ENCODE assay signal across 15 mouse cellular contexts in genomic region chr4:117630053-117630670, GRCm38 (mm10). TPM values are rescaled to one million over a fixed set of nuclear protein-coding genes. Genes with fewer than 3 reads are reported as not detected.
DNase-seq lines count a peak whose midpoint lies in the region; ATAC-seq and TF ChIP-seq lines count a peak whose summit lies in the region.
"Had no signal": no experiment of that assay in that cellular context is flagged by ENCODE, and none has a peak within 500 bp of the region (broad histone marks: within the 10 kb centered on the region; RNA-seq: fewer than 3 reads in every experiment).

No protein-coding gene starts in this region.

- TF ChIP-seq CTCF in midbrain, postnatal 0 days (IDR thresholded peaks at IDR 0.05): no peak
- no peak for TF ChIP-seq CTCF in small intestine, adult 2 months (IDR thresholded peaks at IDR 0.05; ENCODE audit: extremely low read depth, insufficient read length, insufficient replicate concordance, low read depth, low read length)

- TF ChIP-seq POLR2A in small intestine, adult 2 months (IDR thresholded peaks at IDR 0.05; ENCODE audit: low read depth, low read length): no peak

- peaks cover 5% of the 10 kb centered on the region; the same call in 1 of the 2 replicates for H3K36me3 ChIP-seq in embryonic facial prominence, embryonic 12.5 days
- H3K36me3 ChIP-seq in embryonic facial prominence, embryonic 10.5 days (replicated peaks): peaks cover 70% of the 10 kb centered on the region
- peaks cover 4% of the 10 kb centered on the region for H3K36me3 ChIP-seq in midbrain, embryonic 12.5 days
- no peaks in the 10 kb centered on the region; the same call in 1 of the 2 replicates for H3K36me3 ChIP-seq in midbrain, postnatal 0 days (ENCODE audit: insufficient read depth, low read length)
- no peaks in the 10 kb centered on the region; the same call in none of the 2 replicates for H3K36me3 ChIP-seq in limb, embryonic 11.5 days (ENCODE audit: control insufficient read depth, insufficient read depth, low read length)
- H3K36me3 ChIP-seq in small intestine, adult 2 months (ENCODE audit: control insufficient read depth, insufficient read depth, low read length): no peaks in the 10 kb centered on the region

- WGBS in embryonic facial prominence, embryonic 12.5 days: 80% methylated on average over 6 of the region's 6 CpGs
- WGBS in embryonic facial prominence, embryonic 10.5 days: 77% methylated on average over 6 of the region's 6 CpGs
- WGBS in midbrain, embryonic 12.5 days: 83% methylated on average over 6 of the region's 6 CpGs
- WGBS in midbrain, postnatal 0 days: 74% methylated on average over 6 of the region's 6 CpGs
- 27% methylated on average over 6 of the region's 6 CpGs for WGBS in limb, embryonic 11.5 days
- WGBS in small intestine, adult 2 months: 40% methylated on average over 6 of the region's 6 CpGs

- no peak overlapping the region for H3K9ac ChIP-seq in embryonic facial prominence, embryonic 12.5 days
- H3K9ac ChIP-seq in midbrain, embryonic 12.5 days (replicated peaks): no peak overlapping the region
- no peak overlapping the region for H3K9ac ChIP-seq in midbrain, postnatal 0 days (replicated peaks; ENCODE audit: low read length, poor library complexity, severe bottlenecking)
- H3K9ac ChIP-seq in limb, embryonic 11.5 days (ENCODE audit: low read length): no peak overlapping the region
- H3K9ac ChIP-seq: lung, embryonic 14.5 days; stomach, embryonic 15.5 days had no signal

- no peak overlapping the region for H3K4me3 ChIP-seq in embryonic facial prominence, embryonic 12.5 days
- no peak overlapping the region for H3K4me3 ChIP-seq in embryonic facial prominence, embryonic 10.5 days
- H3K4me3 ChIP-seq in midbrain, embryonic 12.5 days: no peak overlapping the region
- H3K4me3 ChIP-seq in midbrain, postnatal 0 days (ENCODE audit: low read depth, low read length): no peak overlapping the region
- no peak overlapping the region for H3K4me3 ChIP-seq in limb, embryonic 11.5 days (ENCODE audit: low read depth, low read length)
- H3K4me3 ChIP-seq in small intestine, adult 2 months (ENCODE audit: low read depth, low read length): no peak overlapping the region
- H3K4me3 ChIP-seq: stomach, embryonic 15.5 days had no signal

- H3K27ac ChIP-seq in embryonic facial prominence, embryonic 12.5 days: no peak overlapping the region
- H3K27ac ChIP-seq in embryonic facial prominence, embryonic 10.5 days (replicated peaks): no peak overlapping the region
- peak overlapping the region; percentile 46; the same call in 1 of the 2 replicates for H3K27ac ChIP-seq in midbrain, embryonic 12.5 days (replicated peaks)
- H3K27ac ChIP-seq in midbrain, postnatal 0 days (ENCODE audit: low read depth, low read length): no peak overlapping the region
- H3K27ac ChIP-seq in limb, embryonic 11.5 days (replicated peaks; ENCODE audit: low read depth, low read length): peak overlapping the region; percentile 45
- H3K27ac ChIP-seq in small intestine, adult 2 months (ENCODE audit: insufficient read depth, low read depth, low read length): peak overlapping the region; percentile 90
- H3K27ac ChIP-seq: stomach, embryonic 15.5 days had no signal

- no peaks in the 10 kb centered on the region for H3K4me1 ChIP-seq in embryonic facial prominence, embryonic 12.5 days
- H3K4me1 ChIP-seq in embryonic facial prominence, embryonic 10.5 days: peaks cover 4% of the 10 kb centered on the region; the same call in 1 of the 2 replicates
- H3K4me1 ChIP-seq in midbrain, embryonic 12.5 days: 0 out of 2 replicates have a peak, but pooled peaks cover 3% of the 10 kb centered on the region
- H3K4me1 ChIP-seq in midbrain, postnatal 0 days (ENCODE audit: insufficient read depth, low read length): no peaks in the 10 kb centered on the region
- H3K4me1 ChIP-seq in limb, embryonic 11.5 days (ENCODE audit: control insufficient read depth, insufficient read depth, low read length): peaks cover 21% of the 10 kb centered on the region
- peaks cover 33% of the 10 kb centered on the region for H3K4me1 ChIP-seq in small intestine, adult 2 months (ENCODE audit: control insufficient read depth, insufficient read depth, insufficient read length, low read length)

- 0 out of 2 replicates have a peak, but pooled peaks have one; percentile 15 for ATAC-seq in embryonic facial prominence, embryonic 12.5 days (ENCODE audit: insufficient number of reproducible peaks, insufficient read depth, low FRiP score, low TSS enrichment)
- ATAC-seq in midbrain, embryonic 12.5 days (ENCODE audit: low FRiP score, low read depth): no peak
- no peak for ATAC-seq in midbrain, postnatal 0 days (ENCODE audit: low FRiP score)
- peak; percentile 65; the same call in 1 of the 2 replicates for ATAC-seq in limb, embryonic 11.5 days (ENCODE audit: insufficient number of reproducible peaks, low FRiP score, low TSS enrichment, low read depth)
- ATAC-seq: Patski had no signal

- H3K9me3 ChIP-seq in embryonic facial prominence, embryonic 12.5 days: no peaks in the 10 kb centered on the region
- H3K9me3 ChIP-seq in embryonic facial prominence, embryonic 10.5 days: peaks cover 3% of the 10 kb centered on the region; the same call in 1 of the 2 replicates
- H3K9me3 ChIP-seq in midbrain, embryonic 12.5 days: 0 out of 2 replicates have a peak, but pooled peaks cover 4% of the 10 kb centered on the region
- no peaks in the 10 kb centered on the region for H3K9me3 ChIP-seq in midbrain, postnatal 0 days (ENCODE audit: low read length)
- no peaks in the 10 kb centered on the region for H3K9me3 ChIP-seq in limb, embryonic 11.5 days (ENCODE audit: control insufficient read depth, low read length)
- H3K9me3 ChIP-seq: stomach, embryonic 15.5 days had no signal

- H3K27me3 ChIP-seq in embryonic facial prominence, embryonic 12.5 days: no peaks in the 10 kb centered on the region
- H3K27me3 ChIP-seq in embryonic facial prominence, embryonic 10.5 days (replicated peaks; ENCODE audit: low read depth, poor library complexity, severe bottlenecking): no peaks in the 10 kb centered on the region
- H3K27me3 ChIP-seq in midbrain, embryonic 12.5 days: no peaks in the 10 kb centered on the region
- H3K27me3 ChIP-seq in midbrain, postnatal 0 days (ENCODE audit: insufficient read depth, low read length): no peaks in the 10 kb centered on the region
- H3K27me3 ChIP-seq in limb, embryonic 11.5 days (ENCODE audit: control insufficient read depth, insufficient read depth, low read length): no peaks in the 10 kb centered on the region
- H3K27me3 ChIP-seq in small intestine, adult 2 months (ENCODE audit: control insufficient read depth, insufficient read depth, low read length): no peaks in the 10 kb centered on the region
- H3K27me3 ChIP-seq: Patski; stomach, embryonic 15.5 days had no signal

- DNase-seq in embryonic facial prominence, embryonic 10.5 days (ENCODE audit: low spot score): no peak
- DNase-seq in midbrain, postnatal 0 days (ENCODE audit: low spot score): no peak
- DNase-seq in limb, embryonic 11.5 days (ENCODE audit: low spot score): peak; percentile 55
- no peak for DNase-seq in cerebellum, adult 9-11 months
- no peak for DNase-seq in yolk sac, embryonic 10.5 days (ENCODE audit: low spot score)
- DNase-seq: cerebellum, adult 8-10 months; heart, adult 18-20 months; kidney, postnatal 25 days; lung, embryonic 14.5 days; retina, postnatal 1 day had no signal

- H3K4me2 ChIP-seq in embryonic facial prominence, embryonic 12.5 days (replicated peaks): no peak overlapping the region
- H3K4me2 ChIP-seq in midbrain, embryonic 12.5 days (replicated peaks): no peak overlapping the region
- no peak overlapping the region for H3K4me2 ChIP-seq in midbrain, postnatal 0 days (ENCODE audit: low read depth, low read length, poor library complexity, severe bottlenecking)
- no peak overlapping the region for H3K4me2 ChIP-seq in limb, embryonic 11.5 days (ENCODE audit: low read depth, severe bottlenecking)
- H3K4me2 ChIP-seq: lung, embryonic 14.5 days; stomach, embryonic 15.5 days had no signal

RNA-seq across cellular contexts. Expression of gene Dmap1, which starts 51.9 kb away (rescaled TPM):
- 81.0 and 82.6 TPM in 2 replicates for polyA plus RNA-seq in embryonic facial prominence, embryonic 12.5 days (2016; fragmentation: Nextera tagmentation; extraction: Ambion mirVana)
- 78.4 and 80.0 TPM in 2 replicates for polyA plus RNA-seq in embryonic facial prominence, embryonic 10.5 days (2016; fragmentation: Nextera tagmentation; extraction: Ambion mirVana)
- 67.5 and 72.1 TPM in 2 replicates for polyA plus RNA-seq in midbrain, embryonic 12.5 days (2016; fragmentation: Nextera tagmentation; extraction: Ambion mirVana)
- total RNA-seq in midbrain, postnatal 0 days (2014; rRNA removed): 62.6 and 69.5 TPM in 2 replicates
- 89.7 and 95.1 TPM in 2 replicates for polyA plus RNA-seq in midbrain, postnatal 0 days (2015; fragmentation: Nextera tagmentation; extraction: Ambion mirVana)
- polyA plus RNA-seq in limb, embryonic 11.5 days (2014; fragmentation: Nextera tagmentation; extraction: Ambion mirVana): 90.5 and 93.2 TPM in 2 replicates
- polyA plus RNA-seq in small intestine, adult 2 months (2012; rRNA removed): 8.5 and 20.5 TPM in 2 replicates

Comparison
In these comparisons a context has a peak if more than half of its experiments do, and no peak if none do; other contexts are left out.
1. H3K27ac ChIP-seq: peak in midbrain, embryonic 12.5 days (single experiment), limb, embryonic 11.5 days (single experiment) and small intestine, adult 2 months (single experiment); none in embryonic facial prominence, embryonic 12.5 days (single experiment), embryonic facial prominence, embryonic 10.5 days (single experiment) and midbrain, postnatal 0 days (single experiment).
2. ATAC-seq: peak in embryonic facial prominence, embryonic 12.5 days (single experiment) and limb, embryonic 11.5 days (single experiment); none in midbrain, embryonic 12.5 days (single experiment) and midbrain, postnatal 0 days (single experiment).